Mouse (Mus musculus): Measurements from ENCODE around the gene Ldb2.

Ldb2 gene

DNA sequence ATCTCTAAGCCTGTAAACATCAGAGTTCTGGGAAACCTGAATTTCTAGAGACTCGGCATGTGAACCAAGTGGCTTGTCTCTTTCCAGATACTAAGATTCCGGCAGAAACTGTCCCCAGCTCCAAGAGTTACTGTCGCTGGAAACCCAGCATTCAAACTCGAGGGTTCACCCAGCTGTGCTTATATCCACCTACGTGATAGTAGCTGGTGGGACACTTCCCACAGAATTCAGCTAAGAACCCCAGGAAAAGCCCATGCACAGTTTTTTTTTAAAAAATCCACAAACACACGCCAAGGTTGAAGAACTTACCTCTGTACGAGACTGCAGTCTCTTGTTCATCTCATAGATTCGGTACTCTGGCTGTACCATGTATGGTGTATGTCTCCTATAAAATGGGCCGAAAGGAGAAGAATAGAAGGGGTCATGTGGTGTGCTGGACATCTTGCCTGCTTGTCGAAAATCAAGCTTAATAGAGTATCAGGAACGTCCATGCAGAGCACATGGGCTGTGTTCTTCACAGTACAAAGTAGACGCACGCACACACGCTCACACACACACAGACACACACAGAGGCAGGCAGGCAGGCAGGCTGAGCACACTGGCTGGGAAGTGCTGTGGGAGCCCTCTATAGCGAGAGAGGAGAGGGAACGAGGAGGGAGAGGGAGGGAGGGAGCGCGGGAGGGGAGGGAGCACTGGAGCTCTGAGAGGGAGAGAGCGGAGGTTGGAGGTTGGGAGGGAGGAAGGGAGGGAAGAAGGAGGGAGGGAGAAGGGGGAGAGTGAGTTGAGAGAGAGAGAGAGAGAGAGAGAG is at the start of gene Ldb2:
Ldb2 (minus strand) TSS at position 628 of the 808 bp plus-strand sequence.
- DNase-seq (ENCODE audit: low spot score in 2 of 2), result peak; percentile 33 to 51

DNA sequence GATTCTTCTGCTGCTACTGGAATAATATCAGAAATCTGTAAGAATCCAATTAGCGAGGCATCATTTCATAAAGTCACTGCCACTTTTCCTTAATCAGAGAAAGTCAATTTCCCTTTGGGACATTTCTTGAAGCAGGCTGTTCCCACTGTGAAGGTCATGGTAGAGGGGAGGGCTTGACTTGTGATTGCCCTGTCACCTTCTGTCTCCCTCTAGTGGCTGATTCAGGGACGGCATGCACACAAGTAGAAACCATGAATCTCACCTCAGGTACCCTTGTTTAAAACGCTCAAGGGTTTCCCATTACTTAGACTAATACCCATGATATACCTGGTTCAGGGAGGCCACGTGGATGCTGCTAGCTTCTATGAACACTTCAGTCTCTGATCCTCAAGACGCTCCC is 31.8 kb upstream of the Ldb2 start:
- DNase-seq (ENCODE audit: low spot score in 2 of 2), result no peak

DNA sequence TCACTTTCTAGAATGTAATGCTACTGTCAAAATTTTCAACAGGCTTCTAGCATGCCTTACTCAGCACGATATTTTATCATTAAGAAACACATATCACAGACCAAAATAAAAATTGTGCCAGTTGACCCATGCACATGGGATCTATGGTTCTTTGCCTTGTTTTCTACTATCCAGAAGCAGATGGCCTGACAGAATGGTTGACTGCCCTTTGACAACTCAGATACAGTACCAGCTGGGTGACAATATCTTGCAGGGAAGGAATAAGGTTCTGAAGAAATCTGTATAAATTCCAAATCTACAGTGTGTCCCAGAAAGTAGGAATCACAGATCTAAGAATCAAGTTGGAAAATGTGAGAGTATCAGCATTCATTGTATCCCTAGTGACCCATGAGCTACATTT is 16.0 kb upstream of the Ldb2 start:
- no peak for DNase-seq (ENCODE audit: low spot score in 2 of 2)

DNA sequence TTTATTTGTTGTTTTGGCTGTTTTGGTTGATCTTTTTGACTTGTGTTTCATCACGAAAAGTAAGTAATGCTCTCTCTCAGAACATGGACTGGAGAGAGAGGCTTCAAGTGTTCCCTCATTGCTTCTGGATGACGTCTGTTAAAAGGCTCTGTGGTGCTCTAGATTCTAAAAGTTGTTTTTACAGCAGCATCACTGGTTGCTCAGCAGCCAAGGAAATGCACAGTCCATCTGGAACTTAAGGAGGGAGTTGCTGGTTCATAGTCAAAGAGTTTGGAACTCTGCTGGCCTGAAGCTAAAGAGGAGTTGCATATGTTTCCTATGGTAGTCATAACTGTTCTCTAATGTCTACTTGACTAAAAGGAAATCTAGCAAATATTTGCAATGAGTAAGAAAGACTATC is 6.5 kb upstream of the Ldb2 start:
- no peak for DNase-seq (ENCODE audit: low spot score in 2 of 2)

DNA sequence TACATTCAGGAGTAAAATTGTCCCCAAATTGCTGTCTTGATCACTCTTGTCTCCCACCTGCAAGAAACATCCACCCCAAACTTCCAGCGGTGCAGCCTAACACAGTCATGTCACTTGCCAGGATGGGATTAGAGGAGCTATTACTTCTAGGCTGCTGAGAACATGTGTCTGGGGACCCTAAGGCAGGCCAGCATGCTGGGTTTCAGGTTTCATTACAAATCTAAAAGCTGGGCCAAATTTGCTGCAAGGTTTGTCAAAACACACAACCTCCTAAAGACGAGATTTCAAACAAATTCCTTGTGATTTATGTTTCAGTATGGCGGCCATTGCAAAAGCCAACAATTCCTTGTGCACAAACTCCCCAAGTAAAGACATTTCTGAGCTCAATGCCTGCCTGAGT is 1.6 kb upstream of the Ldb2 start:
- no peak for DNase-seq (ENCODE audit: low spot score in 2 of 2)

DNA sequence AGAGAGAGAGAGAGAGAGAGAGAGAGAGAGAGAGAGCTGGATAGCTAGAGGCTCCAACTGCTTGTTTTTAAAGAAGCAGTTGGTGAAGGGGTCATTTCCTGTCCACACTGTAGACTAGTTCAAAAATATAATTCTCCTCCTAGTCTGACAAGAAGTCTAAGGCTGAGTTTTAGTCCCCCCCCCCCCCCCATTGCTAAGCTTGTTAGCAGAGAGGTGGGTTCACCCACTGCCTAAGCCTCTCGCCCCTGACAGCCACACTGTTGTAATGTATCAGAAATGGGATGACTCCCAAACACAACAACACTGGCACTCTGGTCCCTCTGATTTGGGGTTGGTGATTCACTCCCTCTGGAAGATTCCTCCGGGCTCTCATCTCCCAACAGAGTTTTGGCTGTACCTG is 381 bp upstream of the Ldb2 start:
- no peak for DNase-seq (ENCODE audit: low spot score in 2 of 2)

DNA sequence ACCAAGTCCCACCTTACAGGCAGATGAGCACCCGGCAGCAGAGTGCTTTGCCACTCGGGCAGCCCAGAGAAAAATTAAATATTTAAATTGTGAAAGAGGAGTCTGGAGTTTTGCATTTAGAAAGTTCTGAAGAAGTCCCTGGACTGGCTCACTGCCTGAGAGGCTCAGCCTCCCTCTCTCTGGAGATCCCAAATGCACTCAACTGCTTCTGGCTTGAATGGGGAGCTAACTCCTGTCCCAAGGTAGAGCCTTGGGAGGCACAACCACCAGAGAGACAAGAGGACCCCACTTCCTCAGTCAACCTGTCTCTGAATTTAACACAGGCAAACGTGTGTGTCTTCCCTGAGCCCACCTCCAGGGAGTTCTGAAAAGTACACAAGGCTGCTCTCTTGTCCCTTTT is 987 bp downstream of the Ldb2 start:
- DNase-seq (ENCODE audit: low spot score in 2 of 2), result no peak

DNA sequence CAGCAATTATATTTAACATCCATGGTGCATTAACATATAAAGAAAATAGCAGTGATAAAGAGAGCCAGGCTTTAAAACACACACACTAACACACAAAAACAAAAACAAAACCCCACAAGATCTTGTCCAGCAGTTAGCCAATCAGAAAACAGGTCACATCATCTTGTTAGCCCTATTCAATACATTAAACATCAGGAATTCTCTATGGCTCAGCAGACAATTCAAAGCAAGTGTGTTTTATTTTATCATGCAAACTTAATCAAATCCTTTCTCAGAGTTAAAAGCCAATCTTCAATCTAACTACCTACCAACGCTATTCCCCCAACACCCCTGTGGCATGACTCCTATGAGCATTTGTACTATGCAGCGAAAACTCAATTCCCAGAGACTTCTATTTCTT is 1.4 kb downstream of the Ldb2 start:
- no peak for DNase-seq (ENCODE audit: low spot score in 2 of 2)

DNA sequence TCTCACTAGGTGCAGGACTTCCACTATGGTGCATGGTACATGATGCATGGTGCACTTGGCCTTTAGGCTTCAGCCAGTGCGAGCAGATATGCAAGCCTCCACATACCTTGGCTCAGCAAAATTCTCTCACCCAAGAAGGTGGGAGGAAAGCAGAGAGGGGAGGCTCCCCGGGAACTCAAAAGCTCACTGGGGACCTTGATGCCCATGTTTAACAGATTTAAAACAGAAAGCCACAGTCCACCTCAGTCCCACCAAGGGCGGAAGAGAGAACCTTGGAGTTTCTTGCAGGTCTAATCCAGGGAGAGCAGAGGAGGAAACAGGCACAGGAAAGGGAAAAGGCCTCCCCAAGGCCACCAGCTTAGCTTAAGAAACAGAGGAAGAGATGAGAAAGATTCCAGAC is 14.9 kb downstream of the Ldb2 start:
- DNase-seq (ENCODE audit: low spot score in 2 of 2), result no peak

DNA sequence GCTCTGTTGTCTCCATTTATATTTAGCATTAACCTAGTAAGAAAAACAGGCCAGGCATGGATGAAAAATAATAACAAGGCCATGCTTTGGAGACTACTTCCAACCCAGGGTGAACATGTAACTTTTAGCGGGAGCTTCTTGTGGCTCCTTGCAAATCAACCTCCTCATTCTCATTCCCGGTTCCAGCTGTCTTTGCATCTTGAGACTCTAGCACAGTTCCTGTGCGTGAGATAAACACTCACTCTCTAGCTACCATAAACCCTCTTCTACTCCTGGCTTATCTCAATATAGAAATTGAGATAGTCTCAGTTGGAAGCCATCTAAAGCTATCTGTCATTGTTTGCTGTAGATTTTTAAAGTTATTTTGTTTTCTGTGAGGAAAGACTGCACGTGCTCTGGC is 20.1 kb downstream of the Ldb2 start:
- DNase-seq (ENCODE audit: low spot score in 2 of 2), result no peak

DNA sequence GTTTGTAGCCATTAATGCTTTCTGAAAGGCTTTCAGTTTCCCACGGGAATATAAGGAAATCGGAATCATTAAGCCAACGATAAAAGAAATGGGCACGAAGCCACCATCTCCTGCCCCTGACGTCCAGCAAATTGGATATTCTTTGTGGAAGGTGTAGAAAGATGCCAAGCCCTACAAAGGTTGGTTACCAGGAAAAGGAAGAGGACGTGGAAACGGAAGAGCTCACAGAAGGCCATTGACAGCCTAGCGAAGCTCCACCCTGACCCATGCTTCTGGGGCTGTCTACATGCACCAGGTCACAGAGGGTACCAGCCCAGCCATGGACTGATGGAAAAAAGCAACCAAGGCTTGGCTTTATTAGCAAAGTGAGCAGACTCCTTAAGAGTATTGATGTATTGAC is 31.0 kb downstream of the Ldb2 start:
- DNase-seq (ENCODE audit: low spot score in 2 of 2), result no peak

DNA sequence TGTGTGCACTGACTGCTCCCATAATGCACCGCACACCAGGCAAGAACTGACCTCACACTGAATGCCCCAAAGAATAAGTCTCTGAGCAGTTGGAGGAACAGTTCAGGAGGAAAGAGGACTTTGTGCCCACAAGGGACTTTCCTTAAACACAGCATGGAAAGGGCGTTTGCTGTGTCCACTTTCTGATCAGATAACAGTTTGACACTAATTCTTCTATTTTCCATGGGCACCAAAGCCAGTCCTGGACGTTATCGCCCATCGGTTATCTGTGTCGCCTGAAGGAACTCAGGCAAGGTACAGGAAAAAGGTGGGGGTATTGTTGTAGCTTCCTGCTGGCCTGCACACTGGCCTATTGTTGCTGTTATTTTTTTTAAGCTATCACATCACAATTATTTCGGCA is 34.6 kb downstream of the Ldb2 start:
- DNase-seq (ENCODE audit: low spot score in 2 of 2), result no peak

DNA sequence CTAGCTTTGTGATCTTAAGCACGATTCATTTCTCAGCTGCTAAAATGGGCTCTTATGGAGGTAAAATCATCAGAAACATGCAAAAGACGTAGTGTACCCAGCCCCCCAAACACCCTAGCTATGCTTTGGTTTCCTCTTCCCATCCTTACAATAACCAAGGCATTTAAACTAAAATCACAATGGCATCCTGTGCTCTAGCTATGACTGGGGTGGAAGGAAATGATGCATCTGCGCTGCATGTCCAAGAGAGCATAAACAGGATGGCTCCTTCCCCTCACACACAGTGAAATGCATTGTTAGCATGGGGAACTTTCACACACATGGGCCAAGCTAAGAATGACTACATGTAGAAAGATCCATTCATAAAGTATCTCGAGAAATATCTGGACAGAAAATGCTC is 40.3 kb downstream of the Ldb2 start:
- DNase-seq (ENCODE audit: low spot score in 2 of 2), result no peak

DNA sequence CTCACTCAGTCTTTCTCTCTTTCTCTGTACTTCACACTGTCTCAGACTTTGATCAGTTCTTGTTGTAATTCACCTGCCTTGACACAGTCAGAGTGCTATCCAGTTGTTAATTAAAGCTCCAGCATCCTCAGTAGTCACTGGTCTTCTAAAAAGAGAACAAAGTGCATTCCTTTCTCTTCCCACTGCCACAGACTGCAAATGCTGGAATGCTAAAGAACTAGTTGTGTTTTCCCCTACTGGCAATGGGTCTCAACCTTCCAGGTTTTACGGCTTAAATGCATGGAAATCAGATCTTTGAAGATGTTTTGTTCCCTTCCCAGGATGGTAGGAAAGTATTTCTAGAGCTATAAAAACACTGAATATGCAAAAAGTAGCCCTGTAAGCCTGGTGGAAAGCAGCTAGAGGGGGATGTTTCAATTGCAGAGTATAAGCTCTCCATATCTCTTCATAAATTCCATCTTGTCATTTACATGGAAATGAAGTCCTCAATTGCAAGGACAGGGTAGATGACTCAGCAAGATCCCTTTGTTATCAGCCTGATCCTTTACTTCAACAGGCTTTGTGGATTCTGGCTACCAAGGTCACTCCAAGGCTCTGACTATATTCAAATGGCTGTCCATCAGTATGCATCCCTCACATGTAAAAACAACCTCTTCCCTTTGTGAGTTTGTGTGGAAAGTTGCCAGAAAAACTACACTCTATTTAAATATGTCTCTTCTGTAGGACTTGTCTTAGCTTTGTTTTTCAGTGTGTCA is 45.1 kb downstream of the Ldb2 start:
- no peak for DNase-seq (ENCODE audit: low spot score in 2 of 2)

DNA sequence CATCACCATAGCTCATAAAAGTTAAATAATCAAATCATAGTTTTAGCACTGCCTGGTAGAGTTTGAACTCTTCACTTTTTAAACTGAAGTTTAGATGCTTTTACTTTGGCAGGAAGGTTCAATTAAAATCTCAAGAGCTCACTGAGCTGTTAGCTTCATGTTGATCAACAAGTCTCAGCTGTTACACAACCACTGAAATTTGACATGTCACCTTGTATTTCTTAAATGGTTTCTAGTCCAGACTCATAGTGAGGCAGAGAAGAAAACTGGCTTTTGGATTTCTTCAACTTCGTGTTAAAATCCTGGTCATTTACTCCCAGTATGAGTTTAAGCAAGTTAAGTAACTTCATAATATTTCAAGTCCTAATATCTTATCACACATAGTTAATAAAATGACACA is 53.8 kb downstream of the Ldb2 start:
- no peak for DNase-seq (ENCODE audit: low spot score in 2 of 2)

DNA sequence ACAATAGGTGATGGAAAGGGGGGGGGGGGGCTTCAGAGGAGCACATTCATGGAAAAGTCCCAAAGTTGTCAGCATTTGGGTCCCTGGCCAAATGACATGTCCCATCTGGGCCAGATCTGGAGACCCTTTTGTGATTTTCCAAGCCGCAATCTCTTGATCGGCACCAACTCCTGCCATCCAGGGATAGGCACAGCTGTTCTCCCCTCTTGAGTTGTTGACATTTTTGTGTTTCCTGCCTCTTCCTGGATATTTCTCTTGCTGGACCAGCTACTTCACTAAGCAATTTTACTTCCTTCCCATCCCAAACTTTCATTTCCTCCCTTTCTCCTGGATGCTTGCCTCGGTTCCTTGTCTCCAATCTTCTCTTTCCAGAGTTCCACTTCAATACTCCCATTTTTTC is 63.1 kb downstream of the Ldb2 start:
- DNase-seq (ENCODE audit: low spot score in 2 of 2), result no peak

DNA sequence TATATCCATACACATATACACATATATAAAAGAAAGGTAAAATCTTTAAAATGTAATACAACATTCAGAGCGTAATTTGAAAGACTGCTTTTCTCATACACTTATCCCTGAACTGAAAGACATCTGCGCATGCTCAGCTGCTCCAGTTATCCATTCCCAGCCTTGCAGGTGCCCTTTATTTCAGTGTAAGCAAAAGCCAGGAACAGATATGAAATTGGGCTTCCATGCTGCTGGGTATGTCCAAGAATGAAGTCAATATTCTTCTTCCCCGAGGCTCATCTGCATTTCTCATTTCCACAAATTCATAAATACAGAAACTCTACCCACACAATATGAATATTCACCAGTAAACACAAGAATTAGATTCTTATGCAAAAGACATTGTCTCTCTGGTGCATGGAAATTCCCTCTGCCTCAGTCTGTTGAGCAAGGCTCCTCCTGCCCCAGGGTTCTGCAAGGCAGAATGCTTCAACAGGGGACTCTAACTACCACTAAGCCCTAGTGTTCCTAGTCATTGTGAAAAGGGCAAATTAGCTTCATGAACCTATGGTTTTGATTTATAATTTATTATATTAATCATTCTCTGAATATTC is 65.3 kb downstream of the Ldb2 start:
- no peak for DNase-seq (ENCODE audit: low spot score in 2 of 2)

DNA sequence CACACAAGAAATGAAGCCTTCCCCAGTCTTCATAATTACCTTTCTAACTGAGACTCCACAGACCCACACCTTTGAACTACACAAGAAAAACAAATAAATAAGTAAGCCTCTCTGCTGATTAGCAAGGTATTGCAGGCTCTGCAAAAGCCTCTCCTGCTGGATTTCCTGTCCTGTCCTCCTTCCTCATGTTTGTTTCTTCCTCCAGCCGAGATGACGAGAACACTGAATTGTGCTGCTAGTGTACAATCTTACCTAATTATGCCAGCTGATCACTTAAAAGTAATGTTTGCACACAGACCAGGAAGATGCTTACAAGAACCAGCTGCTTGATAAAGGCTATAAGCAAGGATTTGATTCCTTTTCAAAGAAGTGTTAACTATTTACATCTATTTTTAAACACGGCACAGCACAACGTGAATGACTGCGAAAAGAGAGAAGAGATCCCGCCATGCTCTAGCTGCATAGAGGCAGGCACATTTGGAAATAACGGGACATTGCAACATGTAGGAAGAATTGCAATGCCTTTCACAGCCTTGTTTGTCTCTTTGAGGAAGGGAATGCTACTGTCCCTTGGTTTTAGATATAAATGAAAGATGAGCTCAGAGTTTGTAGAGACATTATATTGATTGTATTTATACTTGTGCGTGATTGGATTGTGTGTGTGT is 69.7 kb downstream of the Ldb2 start:
- no peak for DNase-seq (ENCODE audit: low spot score in 2 of 2)

DNA sequence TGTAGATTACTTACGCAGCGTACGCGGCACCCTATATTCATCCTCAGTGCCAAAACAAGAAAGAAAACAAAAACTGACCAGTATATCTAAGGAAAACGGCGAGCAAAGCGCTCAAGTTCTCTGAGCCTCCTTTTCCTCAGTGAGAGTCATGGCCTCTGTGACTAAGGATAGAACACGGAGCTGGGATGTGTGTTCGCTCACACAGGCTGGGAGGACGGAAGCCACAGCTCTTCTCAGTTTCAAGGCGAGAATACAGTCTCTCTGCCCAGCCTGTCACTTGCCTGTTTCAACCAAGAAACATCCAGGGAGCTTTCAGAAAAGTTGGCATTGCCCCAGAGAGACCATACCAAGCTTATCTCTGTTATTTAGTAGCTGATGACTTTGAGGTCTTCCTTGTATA is 71.5 kb downstream of the Ldb2 start:
- DNase-seq (ENCODE audit: low spot score in 2 of 2), result no peak

DNA sequence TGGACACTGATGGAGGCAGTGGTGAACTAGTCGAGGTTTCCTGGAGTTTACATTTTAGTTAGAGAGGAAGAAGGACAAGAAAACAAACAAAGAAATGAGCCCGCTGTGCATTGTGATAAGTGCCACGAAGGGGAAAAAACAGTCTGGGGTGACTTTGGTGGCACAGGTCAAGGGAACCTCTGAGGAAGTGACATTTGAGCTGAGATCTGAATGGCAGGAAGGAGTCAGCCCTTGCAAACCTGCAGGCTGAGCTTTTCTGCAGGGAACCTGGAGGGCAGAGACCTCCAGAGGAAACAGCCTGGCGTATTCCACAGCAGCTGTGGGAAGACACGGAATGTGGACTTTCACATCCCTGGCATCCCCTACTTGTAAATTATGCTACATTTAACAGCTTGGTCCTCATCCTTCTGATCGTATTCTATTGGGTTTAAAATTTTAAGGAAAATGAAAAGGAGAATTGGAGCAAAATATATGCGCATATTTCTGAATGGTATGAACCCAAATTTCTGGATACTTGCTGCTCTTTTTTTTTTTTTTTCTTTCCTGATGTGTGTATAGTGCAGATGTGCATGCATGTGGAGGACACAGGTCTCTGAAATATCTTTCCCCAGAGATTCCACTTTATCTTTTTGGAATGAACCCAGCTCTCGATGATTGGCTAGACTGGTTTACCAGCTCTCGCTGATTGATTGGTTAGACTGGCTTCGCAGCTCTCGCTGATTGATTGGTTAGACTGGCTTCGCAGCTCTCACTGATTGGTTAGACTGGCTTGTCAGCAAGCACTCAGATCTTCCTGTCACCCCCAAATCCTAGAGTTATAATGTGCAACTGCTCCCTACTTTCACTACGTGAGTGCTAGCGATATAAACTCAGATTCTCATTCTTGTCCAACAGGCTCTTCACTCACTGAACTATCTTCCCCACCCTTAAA is 72.7 kb downstream of the Ldb2 start:
- no peak for DNase-seq (ENCODE audit: low spot score in 2 of 2)

DNA sequence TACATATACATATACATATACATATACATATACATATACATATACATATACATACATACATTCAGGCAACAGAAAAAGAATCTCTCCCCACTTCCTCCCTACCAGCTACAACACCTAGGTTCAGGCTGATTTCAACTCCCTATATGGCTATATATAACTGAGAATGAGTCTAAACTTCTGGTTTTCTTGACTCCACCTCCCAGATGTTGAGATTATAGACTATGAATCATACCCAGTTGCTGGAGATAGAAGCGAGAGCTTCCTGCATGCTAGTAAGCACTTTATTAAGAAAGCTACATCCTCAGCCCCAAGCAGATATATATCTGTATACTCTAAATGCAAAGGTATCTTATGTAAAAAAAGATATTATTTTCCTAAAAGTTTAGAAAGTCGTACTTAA is 74.0 kb downstream of the Ldb2 start:
- no peak for DNase-seq (ENCODE audit: low spot score in 2 of 2)

All from frontal cortex, postnatal 10 days (tissue).